Mouse (Mus musculus) heart, embryonic 10.5 days (tissue): ENCODE data around the gene Mtch1. TPM values are rescaled to one million over a fixed set of nuclear protein-coding genes. Genes with fewer than 3 reads are reported as not detected.

Source experiments
- DNase-seq: peaks from one replicate; pipeline ENCODE4 v3.0.0-alpha.2; 2017; ENCODE audit warnings: low spot score
- H3K27ac ChIP-seq: fragments of 300-500 bp; sonication (generic); 2 replicates; pipeline ENCODE4 v1.5.1; 2016; ENCODE audit warnings: mild to moderate bottlenecking
- H3K27me3 ChIP-seq: fragments of 300-500 bp; sonication (generic); 2 replicates; pipeline ENCODE4 v1.6.1; 2016; ENCODE audit warnings: mild to moderate bottlenecking; ENCODE audit not compliant: poor library complexity, insufficient read depth, severe bottlenecking
- H3K36me3 ChIP-seq: fragments of 300-500 bp; sonication (generic); 2 replicates; pipeline ENCODE4 v1.6.1; 2016; ENCODE audit warnings: mild to moderate bottlenecking, moderate library complexity
- H3K4me1 ChIP-seq: fragments of 300-500 bp; sonication (generic); 2 replicates; pipeline ENCODE4 v1.6.1; 2016; ENCODE audit warnings: mild to moderate bottlenecking
- H3K4me3 ChIP-seq: fragments of 300-500 bp; sonication (generic); 2 replicates; pipeline ENCODE4 v1.5.1; 2016; ENCODE audit warnings: mild to moderate bottlenecking, moderate library complexity
- H3K9me3 ChIP-seq: fragments of 300-500 bp; sonication (generic); 2 replicates; pipeline ENCODE4 v1.6.1; 2016; ENCODE audit warnings: mild to moderate bottlenecking, moderate library complexity
- WGBS: fragments of 180-500 bp; shearing (Covaris S2); methylation state at CpG from one replicate; pipeline ENCODE4 v1.1.7; 2016; 5-methylcytosine and 5-hydroxymethylcytosine counted together
- polyA plus RNA-seq: library from polyadenylated mRNA; unstranded; fragments of >200 nt; fragmentation: Nextera tagmentation; extraction: Ambion mirVana; gene quantifications from 2 replicates; pipeline ENCODE4 v1.2.1, GENCODE M21; 2016

Gene Mtch1
- polyA plus RNA-seq, 1 experiment from 2014 or later: 310 TPM

GRCm38 (mm10) chr17:29339170-29339768, 8.5 kb downstream of the Mtch1 start:
- DNase-seq: no peak
- no peak overlapping the region for H3K4me3 ChIP-seq
- peaks cover 82% of the 10 kb centered on the region for H3K36me3 ChIP-seq
- peak overlapping the region; percentile 65; the same call in 1 of the 2 replicates for H3K27ac ChIP-seq
- no peaks in the 10 kb centered on the region for H3K27me3 ChIP-seq
- peaks cover 29% of the 10 kb centered on the region for H3K4me1 ChIP-seq
- 79% methylated on average over 11 of the region's 11 CpGs for WGBS
- H3K9me3 ChIP-seq: no peaks in the 10 kb centered on the region

- H3K9me3 ChIP-seq: no peaks in the 10 kb centered on the region
- no peaks in the 10 kb centered on the region for H3K27me3 ChIP-seq
- H3K4me1 ChIP-seq: peaks cover 26% of the 10 kb centered on the region
- DNase-seq: no peak
- H3K36me3 ChIP-seq: peaks cover 82% of the 10 kb centered on the region
- no peak overlapping the region for H3K4me3 ChIP-seq
- H3K27ac ChIP-seq: no peak overlapping the region
- 88% methylated on average over 9 of the region's 9 CpGs for WGBS
These were observed 9.5 kb downstream of the Mtch1 start for GRCm38 (mm10) chr17:29337979-29338823.

- Histone ChIP-seq H3K27ac (no peak overlapping the region), H3K4me3 (no peak overlapping the region), H3K27me3 (no peaks in the 10 kb centered on the region), H3K9me3 (no peaks in the 10 kb centered on the region), H3K4me1 (peaks cover 25% of the 10 kb centered on the region), H3K36me3 (peaks cover 91% of the 10 kb centered on the region)
- WGBS: 87% methylated on average over 19 of the region's 19 CpGs
- no peak for DNase-seq
These were observed 11.3 kb downstream of the Mtch1 start for GRCm38 (mm10) chr17:29336266-29336990.

- peaks cover 17% of the 10 kb centered on the region for H3K27me3 ChIP-seq
- no peak overlapping the region for H3K4me3 ChIP-seq
- peaks cover 69% of the 10 kb centered on the region for H3K36me3 ChIP-seq
- DNase-seq: no peak
- peaks cover 41% of the 10 kb centered on the region for H3K4me1 ChIP-seq
- WGBS: 77% methylated on average over 4 of the region's 4 CpGs
- H3K27ac ChIP-seq: no peak overlapping the region
- no peaks in the 10 kb centered on the region for H3K9me3 ChIP-seq
These were observed 15.5 kb downstream of the Mtch1 start for GRCm38 (mm10) chr17:29332186-29332685.

- 15% methylated on average over 5 of the region's 5 CpGs for WGBS
- peaks cover 55% of the 10 kb centered on the region for H3K4me1 ChIP-seq
- no peaks in the 10 kb centered on the region for H3K9me3 ChIP-seq
- no peak overlapping the region for H3K27ac ChIP-seq
- peaks cover 55% of the 10 kb centered on the region for H3K36me3 ChIP-seq
- DNase-seq: no peak
- peaks cover 31% of the 10 kb centered on the region for H3K27me3 ChIP-seq
- no peak overlapping the region for H3K4me3 ChIP-seq
These were observed 16.9 kb downstream of the Mtch1 start for GRCm38 (mm10) chr17:29330671-29331410.

- Histone ChIP-seq H3K4me3 (no peak overlapping the region), H3K4me1 (peaks cover 56% of the 10 kb centered on the region), H3K9me3 (no peaks in the 10 kb centered on the region), H3K36me3 (peaks cover 48% of the 10 kb centered on the region), H3K27me3 (peaks cover 34% of the 10 kb centered on the region), H3K27ac (no peak overlapping the region)
- WGBS: 80% methylated on average over 3 of the region's 3 CpGs
- DNase-seq: no peak
These were observed 17.5 kb downstream of the Mtch1 start for GRCm38 (mm10) chr17:29330221-29330620.

- Histone ChIP-seq H3K4me3 (no peak overlapping the region), H3K9me3 (no peaks in the 10 kb centered on the region), H3K36me3 (peaks cover 27% of the 10 kb centered on the region), H3K27me3 (peaks cover 54% of the 10 kb centered on the region), H3K27ac (no peak overlapping the region), H3K4me1 (peaks cover 52% of the 10 kb centered on the region)
- no peak for DNase-seq
- 79% methylated on average over 9 of the region's 9 CpGs for WGBS
These were observed 20.0 kb downstream of the Mtch1 start for GRCm38 (mm10) chr17:29327691-29328090.

GRCm38 (mm10) chr17:29326531-29327529, 20.9 kb downstream of the Mtch1 start:
- Histone ChIP-seq H3K27ac (peak overlapping the region; percentile 26; the same call in 1 of the 2 replicates), H3K9me3 (no peaks in the 10 kb centered on the region), H3K4me3 (peak overlapping the region; percentile 56), H3K27me3 (peaks cover 63% of the 10 kb centered on the region), H3K4me1 (peaks cover 53% of the 10 kb centered on the region), H3K36me3 (peaks cover 18% of the 10 kb centered on the region)
- WGBS: 15% methylated on average over 52 of the region's 52 CpGs
- DNase-seq: no peak

GRCm38 (mm10) chr17:29325831-29326230, 21.9 kb downstream of the Mtch1 start:
- Histone ChIP-seq H3K36me3 (peaks cover 12% of the 10 kb centered on the region), H3K27me3 (peaks cover 73% of the 10 kb centered on the region), H3K9me3 (no peaks in the 10 kb centered on the region), H3K27ac (peak overlapping the region; percentile 26; the same call in 1 of the 2 replicates), H3K4me1 (peaks cover 47% of the 10 kb centered on the region), H3K4me3 (peak overlapping the region; percentile 56)
- no peak for DNase-seq
- 56% methylated on average over 13 of the region's 13 CpGs for WGBS

GRCm38 (mm10) chr17:29323625-29324024, 24.1 kb downstream of the Mtch1 start:
- Histone ChIP-seq H3K9me3 (no peaks in the 10 kb centered on the region), H3K4me3 (no peak overlapping the region), H3K27ac (no peak overlapping the region), H3K27me3 (peaks cover 87% of the 10 kb centered on the region), H3K36me3 (no peaks in the 10 kb centered on the region), H3K4me1 (peaks cover 60% of the 10 kb centered on the region)
- WGBS: 62% methylated on average over 3 of the region's 3 CpGs
- no peak for DNase-seq

GRCm38 (mm10) chr17:29322603-29322962, 25.2 kb downstream of the Mtch1 start:
- Histone ChIP-seq H3K27ac (peak overlapping the region; percentile 42; the same call in 1 of the 2 replicates), H3K4me3 (peak overlapping the region; percentile 50), H3K9me3 (no peaks in the 10 kb centered on the region), H3K4me1 (peaks cover 54% of the 10 kb centered on the region), H3K27me3 (peaks cover 79% of the 10 kb centered on the region), H3K36me3 (no peaks in the 10 kb centered on the region)
- whole genome bisulfite sequencing: 9% methylated on average over 18 of the region's 18 CpGs
- no peak for DNase-seq
